In the genomic region with DNA sequence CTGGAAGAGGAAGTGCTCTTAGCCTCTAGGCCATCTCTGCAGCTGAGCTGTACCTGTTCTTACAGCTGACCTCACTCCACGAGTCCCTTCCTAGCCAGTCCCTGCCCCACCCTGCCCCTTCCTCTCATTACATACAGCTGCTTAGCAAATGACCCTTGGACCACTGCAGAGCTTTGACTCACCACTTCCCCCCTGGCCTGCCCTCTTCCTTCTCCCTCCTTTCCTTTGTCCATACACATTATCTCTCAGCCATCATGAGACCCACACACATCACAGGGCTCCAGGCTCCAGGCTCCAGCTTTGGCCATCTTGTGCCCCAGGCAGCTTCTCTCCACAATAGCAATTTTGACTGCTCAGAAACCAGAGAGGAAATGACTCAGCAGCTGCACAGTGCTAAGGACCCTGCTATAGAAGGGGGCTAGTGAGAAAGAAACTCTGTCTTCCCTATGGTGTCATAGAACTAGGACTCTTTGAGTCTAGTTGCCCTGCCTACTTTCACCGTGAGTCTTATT, we compare ENCODE assay signal across 13 mouse cellular contexts. TPM values are rescaled to one million over a fixed set of nuclear protein-coding genes. Genes with fewer than 3 reads are reported as not detected.
DNase-seq lines count a peak whose midpoint lies in the region; ATAC-seq lines count a peak whose summit lies in the region.
"Had no signal": no experiment of that assay in that cellular context is flagged by ENCODE, and none has a peak within 500 bp of the region (broad histone marks: within the 10 kb centered on the region; RNA-seq: fewer than 3 reads in every experiment).

No protein-coding gene starts in this region.

- DNase-seq in hindbrain, embryonic 10.5 days (ENCODE audit: low spot score) = peak; percentile 6
- DNase-seq in hindbrain, embryonic 11.5 days (ENCODE audit: low spot score) = no peak
- peak; percentile 91 for DNase-seq in 416B (ENCODE audit: low read depth)
- peak; percentile 8 for DNase-seq in brain, adult 2 months (ENCODE audit: low read depth, low spot score)
- DNase-seq in ovary, adult 18-20 months (ENCODE audit: low spot score) = no peak
- DNase-seq in spleen, postnatal 14 days (ENCODE audit: low spot score in 2 of 2) = no peak
- DNase-seq: adrenal gland, postnatal 25 days; cerebellum, postnatal 10 days had no signal

- 53% methylated on average over 2 of the region's 2 CpGs for WGBS in hindbrain, embryonic 10.5 days
- WGBS in hindbrain, embryonic 11.5 days = 51% methylated on average over 2 of the region's 2 CpGs
- WGBS in liver, embryonic 12.5 days (ENCODE audit: insufficient replicate concordance) = 12% methylated on average over 2 of the region's 2 CpGs

- no peak overlapping the region for H3K9ac ChIP-seq in hindbrain, embryonic 11.5 days (ENCODE audit: low read depth, low read length)
- H3K9ac ChIP-seq in liver, embryonic 12.5 days = no peak overlapping the region
- H3K9ac ChIP-seq: hindbrain, embryonic 14.5 days; midbrain, embryonic 12.5 days had no signal

- peaks cover 6% of the 10 kb centered on the region for H3K4me1 ChIP-seq in hindbrain, embryonic 10.5 days (replicated peaks)
- H3K4me1 ChIP-seq in hindbrain, embryonic 11.5 days (replicated peaks; ENCODE audit: control insufficient read depth, insufficient read depth, low read length) = no peaks in the 10 kb centered on the region
- H3K4me1 ChIP-seq in liver, embryonic 12.5 days = peaks cover 6% of the 10 kb centered on the region
- H3K4me1 ChIP-seq: midbrain, embryonic 12.5 days had no signal

- H3K36me3 ChIP-seq in hindbrain, embryonic 10.5 days = no peaks in the 10 kb centered on the region
- no peaks in the 10 kb centered on the region for H3K36me3 ChIP-seq in hindbrain, embryonic 11.5 days (ENCODE audit: control insufficient read depth, insufficient read depth, low read length)
- no peaks in the 10 kb centered on the region for H3K36me3 ChIP-seq in liver, embryonic 12.5 days
- H3K36me3 ChIP-seq: midbrain, embryonic 12.5 days had no signal

- 0 out of 2 replicates have a peak overlapping the region, but pooled peaks have one; percentile 41 for H3K27ac ChIP-seq in hindbrain, embryonic 10.5 days
- no peak overlapping the region for H3K27ac ChIP-seq in hindbrain, embryonic 11.5 days (ENCODE audit: low read depth, low read length)
- peak overlapping the region; percentile 33; the same call in 1 of the 2 replicates for H3K27ac ChIP-seq in liver, embryonic 12.5 days
- H3K27ac ChIP-seq: hindbrain, embryonic 14.5 days; midbrain, embryonic 12.5 days had no signal

- no peak overlapping the region for H3K4me2 ChIP-seq in hindbrain, embryonic 11.5 days (replicated peaks; ENCODE audit: low read depth, low read length)
- H3K4me2 ChIP-seq in liver, embryonic 12.5 days = no peak overlapping the region
- H3K4me2 ChIP-seq: hindbrain, embryonic 14.5 days; midbrain, embryonic 12.5 days had no signal

- H3K9me3 ChIP-seq in hindbrain, embryonic 10.5 days = no peaks in the 10 kb centered on the region
- no peaks in the 10 kb centered on the region for H3K9me3 ChIP-seq in hindbrain, embryonic 11.5 days (ENCODE audit: control insufficient read depth, low read length)
- no peaks in the 10 kb centered on the region for H3K9me3 ChIP-seq in liver, embryonic 12.5 days (replicated peaks)
- H3K9me3 ChIP-seq: midbrain, embryonic 12.5 days had no signal

- no peaks in the 10 kb centered on the region for H3K27me3 ChIP-seq in hindbrain, embryonic 10.5 days (ENCODE audit: insufficient read depth, poor library complexity, severe bottlenecking)
- no peaks in the 10 kb centered on the region for H3K27me3 ChIP-seq in hindbrain, embryonic 11.5 days (ENCODE audit: control insufficient read depth, insufficient read depth, low read length)
- no peaks in the 10 kb centered on the region; the same call in 1 of the 2 replicates for H3K27me3 ChIP-seq in liver, embryonic 12.5 days (replicated peaks)
- H3K27me3 ChIP-seq: midbrain, embryonic 12.5 days had no signal

- no peak for ATAC-seq in hindbrain, embryonic 11.5 days (ENCODE audit: low FRiP score)
- peak; percentile 59 for ATAC-seq in liver, embryonic 12.5 days
- no peak for ATAC-seq in frontal cortex, adult (ENCODE audit: low TSS enrichment)

- no peak overlapping the region for H3K4me3 ChIP-seq in hindbrain, embryonic 10.5 days
- H3K4me3 ChIP-seq in hindbrain, embryonic 11.5 days (ENCODE audit: low read depth, low read length) = no peak overlapping the region
- no peak overlapping the region for H3K4me3 ChIP-seq in liver, embryonic 12.5 days
- H3K4me3 ChIP-seq: midbrain, embryonic 12.5 days had no signal

RNA-seq across cellular contexts. Expression of gene Nwd1, which starts 36.6 kb away (rescaled TPM):
- 0.02 TPM in 1 of 2 replicates, not detected in the other for polyA plus RNA-seq in hindbrain, embryonic 10.5 days (2016; fragmentation: Nextera tagmentation; extraction: Ambion mirVana)
- 0.03 TPM in 1 of 2 replicates, not detected in the other for polyA plus RNA-seq in hindbrain, embryonic 11.5 days (2014; fragmentation: Nextera tagmentation; extraction: Ambion mirVana)
- polyA plus RNA-seq in liver, embryonic 12.5 days (2016; fragmentation: Nextera tagmentation; extraction: Ambion mirVana) = 0.01 TPM in 1 of 2 replicates, not detected in the other
- polyA plus RNA-seq: liver, adult 2 months had no signal

RNA-seq across cellular contexts. Expression of gene Sin3b, which starts 40.0 kb away (rescaled TPM):
- 154 and 175 TPM in 2 replicates for polyA plus RNA-seq in hindbrain, embryonic 10.5 days (2016; fragmentation: Nextera tagmentation; extraction: Ambion mirVana)
- 153 and 157 TPM in 2 replicates for polyA plus RNA-seq in hindbrain, embryonic 11.5 days (2014; fragmentation: Nextera tagmentation; extraction: Ambion mirVana)
- 73.0 and 80.0 TPM in 2 replicates for polyA plus RNA-seq in liver, embryonic 12.5 days (2016; fragmentation: Nextera tagmentation; extraction: Ambion mirVana)

Comparison
In these comparisons a context has a peak if more than half of its experiments do, and no peak if none do; other contexts are left out.
1. DNase-seq: peak in hindbrain, embryonic 10.5 days (single experiment), 416B (single experiment) and brain, adult 2 months (single experiment); none in hindbrain, embryonic 11.5 days (single experiment), ovary, adult 18-20 months (single experiment) and spleen, postnatal 14 days (0 of 2).